9 mouse cellular contexts compared by ENCODE assay signal in genomic region chr5:125709160-125709559, GRCm38 (mm10).
DNase-seq lines count a peak whose midpoint lies in the region; ATAC-seq and TF ChIP-seq lines count a peak whose summit lies in the region.
"Had no signal": no experiment of that assay in that cellular context is flagged by ENCODE, and none has a peak within 500 bp of the region (broad histone marks: within the 10 kb centered on the region; RNA-seq: fewer than 3 reads in every experiment).

No protein-coding gene starts in this region.

- H3K9me3 ChIP-seq in forebrain, embryonic 10.5 days = no peaks in the 10 kb centered on the region
- H3K9me3 ChIP-seq in forebrain, embryonic 15.5 days = no peaks in the 10 kb centered on the region
- no peaks in the 10 kb centered on the region for H3K9me3 ChIP-seq in limb, embryonic 11.5 days (ENCODE audit: control insufficient read depth, low read length)
- no peaks in the 10 kb centered on the region for H3K9me3 ChIP-seq in stomach, postnatal 0 days (ENCODE audit: control insufficient read depth, low read length)
- H3K9me3 ChIP-seq: neural tube, embryonic 13.5 days had no signal

- no peak for ATAC-seq in forebrain, embryonic 15.5 days (replicated peaks)
- ATAC-seq in limb, embryonic 11.5 days (ENCODE audit: insufficient number of reproducible peaks, low FRiP score, low TSS enrichment, low read depth) = no peak
- no peak for ATAC-seq in stomach, postnatal 0 days (ENCODE audit: low FRiP score, low TSS enrichment)

- whole genome bisulfite sequencing in forebrain, embryonic 10.5 days = 1% methylated on average over 3 of the region's 3 CpGs
- WGBS in forebrain, embryonic 15.5 days = 7% methylated on average over 3 of the region's 3 CpGs
- WGBS in limb, embryonic 11.5 days = 5% methylated on average over 3 of the region's 3 CpGs
- 2% methylated on average over 3 of the region's 3 CpGs for WGBS in stomach, postnatal 0 days

- no peaks in the 10 kb centered on the region for H3K27me3 ChIP-seq in forebrain, embryonic 10.5 days (ENCODE audit: poor library complexity, severe bottlenecking)
- no peaks in the 10 kb centered on the region for H3K27me3 ChIP-seq in forebrain, embryonic 15.5 days
- no peaks in the 10 kb centered on the region for H3K27me3 ChIP-seq in limb, embryonic 11.5 days (ENCODE audit: control insufficient read depth, insufficient read depth, low read length)
- H3K27me3 ChIP-seq in stomach, postnatal 0 days (ENCODE audit: control insufficient read depth, insufficient read depth, low read length) = no peaks in the 10 kb centered on the region
- H3K27me3 ChIP-seq: neural tube, embryonic 13.5 days had no signal

- H3K4me2 ChIP-seq in forebrain, embryonic 15.5 days (replicated peaks) = no peak overlapping the region
- H3K4me2 ChIP-seq in limb, embryonic 11.5 days (ENCODE audit: low read depth, severe bottlenecking) = no peak overlapping the region
- H3K4me2 ChIP-seq in stomach, postnatal 0 days (replicated peaks; ENCODE audit: low read depth) = no peak overlapping the region
- H3K4me2 ChIP-seq: neural tube, embryonic 13.5 days had no signal

- H3K4me3 ChIP-seq in forebrain, embryonic 10.5 days = no peak overlapping the region
- H3K4me3 ChIP-seq in forebrain, embryonic 15.5 days = no peak overlapping the region
- H3K4me3 ChIP-seq in limb, embryonic 11.5 days (ENCODE audit: low read depth, low read length) = no peak overlapping the region
- no peak overlapping the region for H3K4me3 ChIP-seq in stomach, postnatal 0 days (ENCODE audit: low read depth, low read length)
- H3K4me3 ChIP-seq: neural tube, embryonic 13.5 days had no signal

- TF ChIP-seq CTCF in stomach, postnatal 0 days (IDR thresholded peaks at IDR 0.05; ENCODE audit: low read depth) = peak; percentile 59

- DNase-seq in forebrain, embryonic 10.5 days (ENCODE audit: extremely low spot score, low spot score) = peak; percentile 57
- DNase-seq in ovary, postnatal 36 days (ENCODE audit: low spot score) = peak; percentile 13
- DNase-seq in ovary, adult 18-20 months (ENCODE audit: low spot score) = no peak
- peak; percentile 37 to 43 for DNase-seq in cerebellum, postnatal 36 days
- DNase-seq in induced T-regulatory cell, adult 2 months (ENCODE audit: low read depth) = peak; percentile 2
- DNase-seq in limb, embryonic 11.5 days (ENCODE audit: low spot score) = peak; percentile 73
- peak; percentile 23 for DNase-seq in stomach, postnatal 0 days (ENCODE audit: low spot score)

- no peaks in the 10 kb centered on the region for H3K36me3 ChIP-seq in forebrain, embryonic 10.5 days (replicated peaks)
- no peaks in the 10 kb centered on the region for H3K36me3 ChIP-seq in forebrain, embryonic 15.5 days
- no peaks in the 10 kb centered on the region for H3K36me3 ChIP-seq in limb, embryonic 11.5 days (ENCODE audit: control insufficient read depth, insufficient read depth, low read length)
- no peaks in the 10 kb centered on the region for H3K36me3 ChIP-seq in stomach, postnatal 0 days (ENCODE audit: control insufficient read depth, insufficient read depth, low read length)
- H3K36me3 ChIP-seq: neural tube, embryonic 13.5 days had no signal

- H3K9ac ChIP-seq in forebrain, embryonic 15.5 days (replicated peaks) = no peak overlapping the region
- H3K9ac ChIP-seq in limb, embryonic 11.5 days (ENCODE audit: low read length) = no peak overlapping the region
- H3K9ac ChIP-seq in stomach, postnatal 0 days (ENCODE audit: low read length) = no peak overlapping the region
- H3K9ac ChIP-seq: neural tube, embryonic 13.5 days had no signal

- TF ChIP-seq EP300 in stomach, postnatal 0 days (optimal IDR thresholded peaks at IDR 0.05) = no peak

- H3K27ac ChIP-seq in forebrain, embryonic 10.5 days = no peak overlapping the region
- H3K27ac ChIP-seq in forebrain, embryonic 15.5 days (replicated peaks) = no peak overlapping the region
- H3K27ac ChIP-seq in limb, embryonic 11.5 days (replicated peaks; ENCODE audit: low read depth, low read length) = no peak overlapping the region
- H3K27ac ChIP-seq in stomach, postnatal 0 days (replicated peaks) = no peak overlapping the region
- H3K27ac ChIP-seq: neural tube, embryonic 13.5 days had no signal

- no peaks in the 10 kb centered on the region for H3K4me1 ChIP-seq in forebrain, embryonic 10.5 days
- peaks cover 19% of the 10 kb centered on the region for H3K4me1 ChIP-seq in forebrain, embryonic 15.5 days
- no peaks in the 10 kb centered on the region for H3K4me1 ChIP-seq in limb, embryonic 11.5 days (ENCODE audit: control insufficient read depth, insufficient read depth, low read length)
- no peaks in the 10 kb centered on the region for H3K4me1 ChIP-seq in stomach, postnatal 0 days (replicated peaks; ENCODE audit: control insufficient read depth, insufficient read depth)
- H3K4me1 ChIP-seq: neural tube, embryonic 13.5 days had no signal
